Mouse (Mus musculus) spleen, adult 18-20 months (tissue): ENCODE measurements around the gene Ccnc.

ENCODE experiments used
- DNase-seq, 2 experiments: peaks; one replicate each; pipeline ENCODE4 v3.0.0; 2022; ENCODE audit warnings: mixed read lengths in 2 of 2

Ccnc gene

DNA sequence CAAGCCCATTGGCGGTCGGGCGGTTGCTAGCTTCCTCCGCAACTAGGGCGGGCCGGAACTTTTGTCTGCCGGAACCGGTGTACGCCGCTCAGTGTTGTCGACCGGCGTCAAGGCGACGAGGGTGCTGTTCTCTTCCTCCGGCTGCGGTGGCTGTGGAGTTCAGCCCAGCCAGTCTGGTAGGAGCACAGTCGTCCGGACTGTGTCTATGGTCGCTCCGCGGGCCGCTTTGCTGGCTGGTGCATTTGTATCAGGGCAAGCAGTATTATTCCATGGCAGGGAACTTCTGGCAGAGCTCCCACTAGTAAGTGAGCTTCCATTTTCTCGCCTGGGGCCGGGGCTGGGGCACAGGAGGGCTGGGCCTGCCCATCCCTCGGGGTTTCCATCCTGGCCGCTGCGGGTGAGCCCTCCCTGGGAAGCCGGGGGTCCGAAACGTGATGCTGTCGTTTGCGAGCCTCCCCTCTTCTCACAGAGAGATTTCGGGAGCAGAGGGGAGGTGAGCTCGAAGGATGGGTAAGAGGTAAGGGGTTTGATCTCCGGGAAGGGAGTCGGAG lies at the start of gene Ccnc:
Ccnc (plus strand) TSS at position 87 of the 551 bp plus-strand sequence.
- DNase-seq: peak; percentile 78 to 86

- DNase-seq: no peak
Measured at GRCm38 (mm10) chr4:21678101-21678974, 49.2 kb upstream of the Ccnc start.

- DNase-seq: peak in 1 of 2 experiments; percentile 12
Measured at GRCm38 (mm10) chr4:21678975-21679623, 48.4 kb upstream of the Ccnc start.

- DNase-seq: no peak
Measured at GRCm38 (mm10) chr4:21679624-21680480, 47.6 kb upstream of the Ccnc start.

- DNase-seq: no peak
Measured at GRCm38 (mm10) chr4:21680971-21681370, 46.5 kb upstream of the Ccnc start.

- DNase-seq: no peak
Measured at GRCm38 (mm10) chr4:21682421-21683150, 44.9 kb upstream of the Ccnc start.

DNA sequence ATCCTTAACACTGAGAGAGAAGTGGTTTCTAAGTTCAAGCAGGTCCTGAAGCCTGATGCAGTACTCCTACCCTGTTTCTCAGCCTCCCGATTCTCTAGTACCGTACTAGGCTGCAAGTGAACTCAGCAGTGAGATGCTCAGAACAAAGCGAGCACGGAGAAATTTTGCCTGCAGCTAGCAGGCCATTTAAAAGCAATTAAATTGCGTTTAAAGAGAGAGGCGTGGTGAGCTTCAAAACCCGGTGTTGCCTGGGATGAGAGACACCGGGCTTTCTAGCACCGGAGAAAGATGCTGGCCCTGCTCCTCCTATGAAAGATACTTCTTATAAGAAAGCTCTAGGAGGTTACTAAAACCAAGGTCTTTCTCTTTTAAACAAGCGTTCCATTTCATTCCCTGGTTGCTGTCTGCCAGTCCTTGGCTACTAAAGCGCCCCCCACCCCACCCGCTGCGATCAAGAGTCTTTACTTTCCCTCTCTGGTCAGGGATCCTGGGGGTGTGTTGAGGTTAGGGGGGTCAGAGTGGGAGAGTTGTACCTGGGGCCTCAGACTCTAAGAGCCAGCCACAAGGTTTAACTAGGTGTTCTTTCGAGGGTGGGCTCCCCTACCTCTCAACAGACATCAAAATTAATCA lies 43.0 kb upstream of the Ccnc start:
- DNase-seq: no peak

GRCm38 (mm10) chr4:21685595-21686091 lies 41.9 kb upstream of the Ccnc start, which contains the start of gene Prdm13:
Gene Prdm13 (minus strand): TSS chr4:21685963.
- no peak for DNase-seq

DNA sequence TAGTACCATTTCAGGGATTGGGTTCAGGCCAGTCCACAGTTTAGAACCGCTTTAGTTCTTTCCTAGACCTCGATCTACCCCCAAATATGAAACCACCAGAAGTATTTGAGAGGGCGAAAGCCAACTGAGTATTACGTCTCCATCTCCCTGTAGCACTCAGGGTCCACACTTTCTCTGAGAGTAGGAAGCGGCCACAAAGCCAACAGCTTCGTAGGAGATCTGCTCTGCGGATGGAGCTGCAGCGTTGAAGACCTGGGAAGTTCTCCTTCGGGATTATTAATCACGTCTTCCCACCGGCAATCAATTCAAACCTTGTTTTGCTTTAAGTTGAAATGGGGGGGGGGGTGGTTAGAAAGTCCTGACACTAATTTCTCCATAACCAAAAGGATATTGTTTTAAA lies 41.1 kb upstream of the Ccnc start:
- no peak for DNase-seq

DNA sequence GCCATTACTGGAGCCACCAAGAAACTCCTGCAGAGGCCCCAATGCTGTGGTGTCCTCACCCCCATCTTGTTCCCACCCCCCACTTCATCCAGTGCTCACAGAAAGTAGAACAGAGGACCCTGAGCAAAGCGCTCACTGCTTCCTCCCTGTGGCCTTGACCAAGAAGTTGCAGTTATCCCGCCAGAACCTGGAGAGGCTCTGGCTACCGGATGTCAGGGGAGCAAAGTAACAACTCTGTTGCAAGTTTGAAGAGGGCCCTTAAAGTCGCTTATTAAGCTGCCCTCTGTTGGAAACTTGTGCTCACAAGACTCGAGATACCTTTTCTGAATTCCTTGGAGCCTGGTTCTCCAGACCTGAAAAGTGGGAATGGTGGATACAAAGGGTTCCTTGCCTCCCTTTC lies 40.6 kb upstream of the Ccnc start:
- DNase-seq: no peak

DNA sequence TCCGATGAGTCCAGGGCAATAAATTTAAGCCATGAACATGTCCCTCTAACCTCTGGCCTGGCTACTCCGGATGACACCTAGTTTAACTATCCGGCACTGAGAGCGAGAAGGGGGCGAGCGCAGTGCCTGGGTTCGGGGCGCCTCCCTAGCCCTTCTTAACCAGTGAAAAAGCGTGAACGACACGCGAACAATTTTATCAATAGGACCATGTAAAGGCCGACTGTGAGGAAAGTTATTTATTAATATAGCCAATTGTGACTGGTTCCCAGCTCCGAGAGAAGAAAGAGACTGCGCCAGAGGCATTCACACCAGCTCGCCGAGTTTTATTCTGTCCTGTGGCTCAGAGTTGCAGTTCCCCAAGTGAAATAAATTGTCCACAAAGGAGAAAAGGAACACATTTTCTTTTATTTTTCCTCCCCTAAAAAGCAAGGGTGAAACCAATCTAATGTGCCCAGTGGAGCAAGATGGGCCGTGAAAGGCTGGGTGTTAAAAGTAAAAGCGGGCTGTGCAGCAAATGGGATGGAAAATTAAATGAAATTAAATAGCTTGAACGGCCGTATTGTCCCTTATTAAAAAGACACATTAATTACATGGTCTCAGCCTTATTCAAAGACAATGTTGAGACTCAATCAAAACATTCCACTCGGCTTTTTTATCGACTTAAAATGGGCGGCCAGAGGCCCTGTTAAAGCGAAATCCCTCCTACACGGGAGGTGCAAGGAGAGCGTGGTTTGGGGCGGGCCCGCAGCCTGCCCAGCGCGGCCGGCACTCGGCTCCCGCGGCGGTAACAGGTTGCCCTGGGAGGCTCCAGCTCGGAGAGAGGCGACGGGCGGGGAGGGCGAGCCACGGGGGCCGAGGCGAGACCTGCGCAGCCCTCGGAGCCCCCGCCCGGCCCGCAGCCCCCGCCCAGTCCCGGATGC lies 39.5 kb upstream of the Ccnc start:
- DNase-seq: no peak

DNA sequence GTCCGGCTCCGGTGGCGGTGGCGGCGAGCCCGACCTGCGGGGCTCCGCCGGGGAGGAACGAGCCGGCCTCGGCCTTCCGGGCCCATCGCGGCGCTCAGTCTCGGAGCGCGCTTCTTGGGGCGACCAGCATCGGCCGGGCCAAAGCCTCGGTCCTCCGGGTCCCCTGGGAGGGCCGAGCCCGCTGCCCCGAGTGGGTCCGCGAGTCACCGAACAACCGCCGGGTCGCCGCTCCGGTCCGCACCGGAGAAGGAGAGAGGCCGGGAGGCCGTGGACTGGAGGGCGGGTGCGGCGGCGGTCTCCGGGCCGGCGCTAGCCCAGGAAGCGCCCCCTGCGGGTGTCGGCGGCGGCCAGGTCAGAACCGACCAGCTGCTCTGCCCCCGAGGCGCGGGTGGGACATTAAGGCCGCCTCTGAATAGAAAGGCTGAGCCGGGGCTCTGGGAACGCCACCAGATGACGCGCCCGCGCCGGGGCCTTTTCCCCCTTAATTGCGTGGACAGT lies 38.7 kb upstream of the Ccnc start:
- peak in 1 of 2 experiments; percentile 6 for DNase-seq

DNA sequence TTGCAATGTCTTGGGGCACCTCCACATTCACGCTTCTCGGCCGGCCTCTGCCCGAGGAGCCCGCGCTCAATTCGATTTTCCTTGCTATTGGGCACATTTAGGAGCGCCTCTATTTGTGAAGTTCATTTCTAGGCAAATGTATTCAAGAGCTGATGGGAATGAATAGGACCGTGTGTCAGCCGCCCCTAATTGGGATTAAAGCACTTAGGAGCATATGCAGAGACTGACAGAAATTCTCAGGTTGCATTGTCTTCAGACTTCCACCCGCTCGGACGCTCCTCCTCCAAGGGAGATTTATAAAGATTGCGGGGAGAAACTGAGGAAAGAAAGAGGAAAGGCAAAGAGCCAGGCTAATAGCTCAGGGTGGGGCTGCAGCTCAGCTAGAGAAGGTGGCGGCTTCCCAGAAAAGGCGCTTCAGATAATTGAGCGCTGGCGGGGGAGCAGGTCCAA lies 38.0 kb upstream of the Ccnc start:
- DNase-seq: no peak

DNA sequence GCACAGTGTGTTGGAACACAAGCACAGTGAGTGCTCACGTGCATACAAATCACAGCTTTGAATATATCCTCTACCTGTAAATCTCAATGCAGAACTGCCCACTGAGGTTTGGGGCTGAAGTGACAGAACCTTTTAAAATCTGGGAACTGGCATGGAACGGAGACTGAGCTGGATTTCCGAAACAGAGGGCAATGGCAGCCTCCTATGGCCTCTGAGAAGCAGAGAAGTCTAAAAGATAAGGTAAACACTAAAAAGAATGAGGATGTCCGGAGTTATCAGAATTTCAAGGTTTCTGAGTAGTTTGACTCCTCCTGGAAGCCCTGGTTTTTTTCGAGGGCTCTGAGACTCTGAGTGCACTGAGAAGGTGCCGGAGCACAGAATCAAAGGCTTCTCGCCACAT lies 37.3 kb upstream of the Ccnc start:
- DNase-seq: no peak

GRCm38 (mm10) chr4:21695638-21696254 lies 31.8 kb upstream of the Ccnc start:
- DNase-seq: peak in 1 of 2 experiments; percentile 72

- no peak for DNase-seq
Measured at GRCm38 (mm10) chr4:21705046-21705445, 22.5 kb upstream of the Ccnc start.

- peak; percentile 17 to 50 for DNase-seq
Measured at GRCm38 (mm10) chr4:21712147-21712546, 15.4 kb upstream of the Ccnc start.

GRCm38 (mm10) chr4:21722752-21723334 lies 4.7 kb upstream of the Ccnc start:
- no peak for DNase-seq
